Mouse (Mus musculus) CD4-positive, CD25-positive, alpha-beta regulatory T cell, adult 2 months (primary cell): Measurements from ENCODE around the gene Bdkrb2.

Experiments
- DNase-seq: peaks from one replicate; pipeline ENCODE4 v3.0.0-alpha.2; 2012; ENCODE audit warnings: low read depth, low spot score

The Bdkrb2 gene

DNA sequence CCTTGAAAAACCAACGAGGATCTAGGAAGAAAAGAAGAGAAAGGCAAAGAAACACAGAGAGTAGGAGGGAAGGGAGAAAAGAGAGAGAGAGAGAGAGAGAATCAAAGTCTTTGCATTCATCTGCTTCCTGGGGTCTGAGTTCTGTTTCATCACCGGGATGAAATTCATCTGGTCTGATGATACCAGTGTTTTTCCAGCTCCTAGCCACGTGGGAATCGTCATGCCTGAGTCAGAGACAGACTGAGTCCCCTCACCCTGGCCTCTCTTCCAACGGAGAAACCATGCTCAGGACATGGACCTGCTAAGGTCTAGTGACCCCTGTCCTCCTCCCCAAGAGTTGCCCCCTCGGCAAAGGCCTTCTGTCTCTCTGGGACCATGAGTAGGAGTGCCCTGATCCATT lies 16.5 kb upstream of the Bdkrb2 start:
- DNase-seq, result no peak

DNA sequence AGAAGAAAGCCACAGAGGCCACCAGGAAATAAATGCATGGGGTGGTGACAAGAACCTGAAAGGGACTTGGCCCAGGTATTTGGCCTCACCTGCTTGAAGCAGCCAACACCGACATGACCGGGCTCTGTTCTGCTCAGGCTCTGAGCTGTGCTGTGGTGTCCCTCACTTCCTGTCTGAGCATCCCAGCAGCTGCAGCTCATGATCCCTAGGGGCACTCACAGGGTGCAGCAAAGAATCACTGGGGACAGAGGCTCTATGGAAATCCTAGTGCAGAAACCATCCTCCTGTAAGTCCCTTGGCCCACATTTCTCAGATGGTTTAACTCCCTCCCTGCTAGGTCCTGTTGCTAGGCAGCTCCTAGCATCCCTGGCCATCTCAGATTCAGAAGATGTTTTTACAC lies 15.9 kb upstream of the Bdkrb2 start:
- no peak for DNase-seq

DNA sequence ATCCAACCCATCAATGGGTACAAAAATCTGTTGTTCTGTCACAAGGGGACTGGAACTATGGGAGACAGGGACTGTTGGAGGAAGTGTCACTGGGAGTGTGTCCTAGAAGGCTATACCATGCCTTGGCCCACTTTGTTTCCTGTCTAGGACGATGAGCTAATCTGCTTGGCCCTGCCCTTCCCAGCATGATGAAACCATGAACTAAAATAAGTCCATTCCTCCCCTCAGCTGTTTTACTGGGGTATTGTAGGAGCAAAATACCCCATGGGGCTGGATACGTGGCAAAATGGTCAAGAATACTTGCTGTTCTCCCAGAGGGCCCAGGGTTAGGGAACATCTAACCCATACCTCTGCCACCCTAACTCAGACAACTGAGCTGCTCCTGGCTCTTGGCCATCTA lies 15.0 kb upstream of the Bdkrb2 start:
- DNase-seq, result no peak

DNA sequence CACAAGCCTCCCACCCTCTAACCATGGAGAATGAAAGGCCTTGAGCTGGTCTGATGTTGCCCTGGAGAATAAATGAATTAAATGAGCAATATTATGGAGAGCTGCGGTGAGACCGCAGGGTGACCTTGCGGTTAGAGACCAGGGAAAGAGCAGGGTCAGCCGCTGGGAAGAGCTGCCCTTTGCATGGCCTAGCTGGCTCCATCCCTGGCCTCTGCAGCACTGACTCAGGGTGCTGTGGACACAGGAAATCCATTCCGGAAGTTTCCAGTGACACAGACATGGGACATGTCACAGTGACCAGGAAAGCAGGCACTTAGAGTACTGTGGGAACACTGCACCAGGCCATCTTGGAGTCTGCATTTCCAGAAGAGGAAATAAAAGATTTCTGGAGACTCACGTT lies 14.1 kb upstream of the Bdkrb2 start:
- no peak for DNase-seq

DNA sequence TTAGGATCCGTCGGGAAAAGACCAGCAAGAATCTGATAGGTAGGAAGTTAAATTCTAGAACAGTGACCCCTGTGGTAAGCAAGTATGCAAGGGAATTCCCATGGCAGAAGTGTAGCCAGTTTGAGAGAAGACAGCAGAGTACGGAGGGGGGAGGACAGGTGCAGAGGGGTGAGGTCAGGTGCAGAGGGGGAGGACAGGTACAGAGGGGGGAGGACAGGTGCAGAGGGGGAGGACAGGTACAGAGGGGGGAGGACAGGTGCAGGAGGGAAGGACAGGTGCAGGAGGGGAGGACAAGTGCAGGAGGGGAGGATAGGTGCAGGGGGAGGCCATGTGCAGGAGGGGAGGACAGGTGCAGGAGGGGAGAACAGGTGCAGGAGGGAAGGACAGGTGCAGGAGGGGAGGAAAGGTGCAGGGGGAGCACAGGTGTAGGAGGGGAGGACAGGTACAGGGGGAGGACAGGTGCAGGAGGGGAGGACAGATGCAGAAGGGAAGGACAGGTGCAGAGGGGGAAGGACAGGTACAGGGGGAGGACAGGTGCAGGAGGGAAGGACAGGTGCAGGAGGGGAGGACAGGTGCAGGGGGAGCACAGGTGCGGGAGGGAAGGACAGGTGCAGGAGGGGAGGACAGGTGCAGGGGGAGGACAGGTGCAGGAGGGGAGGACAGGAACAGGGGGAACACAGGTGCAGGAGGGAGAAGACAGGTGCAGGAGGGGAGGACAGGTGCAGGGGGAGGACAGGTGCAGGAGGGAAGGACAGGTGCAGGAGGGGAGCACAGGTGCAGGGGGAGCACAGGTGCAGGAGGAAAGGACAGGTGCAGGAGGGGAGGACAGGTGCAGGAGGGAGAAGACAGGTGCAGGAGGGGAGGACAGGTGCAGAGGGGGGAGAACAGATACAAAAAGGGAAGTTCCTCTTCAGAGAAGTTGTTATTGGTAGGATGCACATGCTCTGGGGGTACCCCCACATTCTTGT lies 12.9 kb upstream of the Bdkrb2 start:
- DNase-seq, result no peak

DNA sequence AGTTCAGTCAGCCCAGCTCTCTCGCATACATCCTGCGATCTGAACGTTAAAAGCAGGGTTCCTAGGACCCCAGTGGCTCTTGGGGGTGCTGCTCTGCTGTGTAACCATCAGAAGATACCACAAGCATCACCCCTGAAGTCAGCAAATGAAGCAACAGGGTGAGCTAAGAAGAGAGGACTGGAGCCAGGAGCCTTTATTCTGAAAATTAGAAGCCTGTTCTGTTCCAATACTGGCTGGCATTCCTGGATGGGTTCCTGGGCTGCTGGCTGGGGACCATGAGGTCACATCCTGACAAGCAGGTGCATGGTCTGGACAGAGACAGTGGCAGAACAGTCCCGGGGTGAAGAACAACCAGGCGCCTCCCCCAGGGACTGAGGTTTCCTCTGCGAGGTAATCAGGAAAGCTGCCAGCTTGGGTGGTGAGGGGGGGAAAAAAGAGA lies 11.5 kb upstream of the Bdkrb2 start:
- DNase-seq, result no peak

DNA sequence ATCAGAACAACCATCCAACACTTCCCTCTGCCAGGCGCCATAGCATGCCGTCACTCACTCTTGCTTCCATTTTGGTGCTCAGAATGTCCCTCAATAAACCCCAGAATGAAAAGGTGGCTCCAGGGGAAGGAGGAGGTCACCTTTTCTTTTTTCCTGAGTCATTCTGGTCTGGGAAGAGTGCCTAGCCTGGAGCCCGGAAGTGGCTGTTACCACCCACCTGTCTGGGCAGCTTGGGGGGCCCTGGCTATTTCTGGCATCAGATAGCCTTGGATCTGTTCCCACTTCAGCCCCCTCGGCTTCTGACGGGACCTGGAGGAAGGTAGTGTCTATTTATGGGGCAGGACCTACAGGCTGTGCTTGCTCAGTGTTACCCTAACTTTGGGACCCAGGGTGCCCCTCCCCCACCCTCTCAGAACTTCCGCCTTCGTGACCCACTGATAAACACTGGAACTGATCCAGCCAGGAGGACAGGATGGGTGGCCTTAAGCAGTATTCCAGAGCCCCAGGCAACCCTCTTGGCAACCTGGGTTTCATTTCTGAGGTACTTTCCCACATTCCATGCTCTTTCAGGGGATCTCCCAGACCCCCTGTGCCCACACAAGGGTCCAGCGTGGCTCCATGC lies 8.8 kb upstream of the Bdkrb2 start:
- DNase-seq, result no peak

DNA sequence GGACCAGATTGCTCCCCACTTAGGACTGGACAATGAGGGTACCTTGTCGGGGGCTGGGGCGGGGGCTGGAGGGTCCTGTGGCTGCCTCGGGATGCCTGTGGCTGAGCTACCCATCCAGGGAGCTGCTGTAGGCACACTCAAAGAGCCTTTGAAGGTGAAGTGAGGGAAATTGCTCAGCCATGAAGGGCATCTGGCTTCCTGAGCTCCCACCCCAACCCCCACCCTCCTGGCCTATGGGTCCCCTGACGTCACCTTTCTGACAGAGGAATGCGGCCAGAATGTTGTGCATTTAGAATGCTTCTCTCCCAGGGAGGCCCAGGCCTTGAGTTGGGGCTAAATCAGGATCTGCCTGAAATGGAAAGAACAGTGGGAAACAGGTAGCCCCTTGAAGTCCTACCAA lies 7.9 kb upstream of the Bdkrb2 start:
- DNase-seq, result no peak

DNA sequence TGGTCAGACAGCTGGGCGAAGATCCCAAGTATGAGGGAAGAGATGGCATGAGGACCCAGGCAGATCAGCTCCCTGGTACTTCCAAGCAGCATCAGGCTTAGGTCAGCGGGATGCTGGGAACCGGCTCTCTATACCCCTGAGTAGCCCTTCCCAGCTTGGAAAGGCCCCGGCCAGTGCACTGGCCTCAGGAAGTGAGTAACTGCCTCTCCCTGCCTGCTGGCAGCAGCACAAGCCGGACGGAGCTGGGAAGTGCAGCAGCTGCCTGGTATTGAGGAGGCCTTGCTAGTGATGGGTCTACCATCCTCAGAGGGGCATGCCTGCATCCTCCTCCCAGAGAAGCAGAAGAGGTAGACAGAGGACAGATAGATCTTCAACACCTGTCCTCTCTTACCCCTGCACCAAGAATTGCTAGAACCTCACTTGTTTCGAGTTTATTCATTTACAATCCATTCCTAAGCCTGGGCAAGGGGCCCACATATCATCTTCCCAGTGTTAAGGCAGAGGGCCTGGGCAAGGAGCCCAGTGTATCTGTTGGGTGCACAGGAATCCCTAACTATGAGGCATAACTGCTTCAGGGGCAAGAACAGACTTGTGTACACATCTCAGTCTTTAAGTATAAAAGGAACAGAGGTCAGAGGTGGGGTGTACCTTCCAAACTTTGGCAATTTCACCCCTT lies 5.6 kb upstream of the Bdkrb2 start:
- DNase-seq, result no peak

DNA sequence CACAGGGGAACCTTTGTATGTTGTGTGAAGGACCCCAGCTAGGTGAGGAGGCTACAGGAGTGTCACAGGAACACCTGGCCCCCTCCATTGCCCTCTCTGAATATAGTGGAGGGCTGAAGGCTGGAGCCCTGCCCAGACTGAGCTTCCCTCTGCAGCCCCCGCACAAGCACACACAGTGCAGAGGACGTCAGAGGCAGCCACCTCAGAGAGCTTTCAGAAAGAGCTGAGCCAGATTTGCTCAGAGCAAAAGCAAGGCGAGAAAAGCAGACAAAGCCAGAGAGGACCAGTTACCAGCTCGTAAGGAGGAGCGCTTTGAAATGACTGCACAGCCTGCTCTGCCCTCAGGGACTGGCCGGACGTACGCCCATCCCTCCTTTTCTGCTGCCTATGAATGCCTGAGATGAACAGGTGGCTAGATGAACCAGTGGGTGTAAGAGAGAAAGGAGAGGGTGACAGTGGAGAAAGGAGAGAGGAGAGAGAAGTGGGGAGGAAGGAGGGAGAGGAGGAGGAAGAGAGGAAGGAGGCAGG lies 2.0 kb upstream of the Bdkrb2 start:
- DNase-seq, result no peak

DNA sequence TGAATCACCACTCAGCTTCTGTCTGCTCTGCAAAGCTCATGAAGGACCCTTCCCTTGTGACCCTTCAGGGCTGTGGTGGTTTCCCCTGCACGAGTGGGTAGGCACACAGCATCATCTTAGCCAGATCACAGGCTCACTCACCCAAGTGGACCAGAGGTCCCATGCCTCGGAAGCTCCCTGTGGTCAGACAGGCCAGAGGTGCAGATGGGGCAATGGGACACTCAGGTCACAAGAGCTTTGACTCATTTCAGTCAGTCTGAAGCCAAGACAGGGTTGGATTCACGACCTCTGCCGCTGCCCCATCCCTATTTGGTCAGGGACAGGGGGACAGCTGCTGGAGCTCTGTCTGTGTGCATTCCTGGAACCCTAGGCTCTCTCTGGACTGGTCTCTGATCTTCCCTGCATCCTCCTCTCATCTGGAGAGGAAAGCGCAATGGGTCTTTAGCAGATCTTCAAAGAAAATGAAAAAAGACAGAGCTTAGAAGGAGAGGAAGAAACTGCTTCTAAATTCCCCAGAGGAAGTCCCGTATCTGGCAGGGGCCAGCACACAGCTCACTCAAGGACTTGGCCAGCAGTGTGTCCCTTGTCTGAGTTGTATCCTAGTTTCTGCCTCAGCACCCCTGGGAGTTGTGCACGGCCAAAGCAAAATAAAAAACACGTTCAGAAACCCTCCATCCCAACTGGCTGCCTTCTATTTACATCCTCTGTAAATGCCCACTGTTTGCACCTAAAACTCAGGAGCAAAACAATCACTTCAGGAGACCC lies 788 bp upstream of the Bdkrb2 start:
- no peak for DNase-seq

DNA sequence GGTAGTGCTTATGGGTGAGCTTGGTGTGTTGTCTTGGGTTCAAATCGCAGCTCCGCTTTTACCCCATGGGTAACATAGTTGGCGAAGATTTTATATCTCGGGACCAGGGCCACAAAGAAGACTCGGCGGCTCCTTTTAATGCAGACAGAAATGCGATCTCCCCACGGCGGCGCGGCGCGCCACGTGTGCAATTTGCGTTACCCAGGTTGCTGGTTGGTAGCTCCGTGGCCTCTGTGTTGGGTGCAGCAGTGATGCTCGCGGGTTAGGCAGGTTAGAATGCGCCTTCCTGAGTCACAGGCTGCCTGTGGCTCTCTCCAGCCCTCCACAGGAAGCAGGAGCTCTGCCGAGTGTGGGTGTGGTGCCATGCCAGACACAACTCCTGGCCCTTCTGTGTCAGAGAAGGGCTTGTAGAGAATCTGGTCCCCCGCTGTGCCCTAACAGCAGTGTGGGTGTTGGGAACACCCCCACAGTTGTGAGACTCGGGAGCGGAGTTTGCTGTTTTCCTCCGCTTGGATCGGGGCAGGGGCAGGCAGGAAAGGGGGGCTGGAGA lies 775 bp downstream of the Bdkrb2 start:
- no peak for DNase-seq

DNA sequence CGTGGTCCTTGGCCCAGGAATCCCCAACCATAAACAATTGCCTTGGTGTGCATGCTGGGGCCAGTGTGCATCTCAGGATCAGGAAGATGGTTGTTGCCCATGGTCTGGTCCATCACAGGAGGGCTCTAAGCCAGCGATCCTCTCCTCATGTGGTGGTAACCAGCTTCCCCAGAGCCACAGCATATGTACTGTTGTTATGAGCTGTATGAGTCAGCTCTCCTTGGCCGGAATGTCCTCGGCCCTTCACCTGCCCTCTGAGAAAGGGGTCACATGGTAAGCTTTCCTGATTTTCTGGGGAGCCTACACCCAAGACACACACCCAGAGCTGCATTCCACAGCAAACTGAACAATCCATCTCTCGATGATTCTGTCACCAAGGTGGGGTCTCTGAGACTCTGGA lies 2.2 kb downstream of the Bdkrb2 start:
- DNase-seq, result no peak

DNA sequence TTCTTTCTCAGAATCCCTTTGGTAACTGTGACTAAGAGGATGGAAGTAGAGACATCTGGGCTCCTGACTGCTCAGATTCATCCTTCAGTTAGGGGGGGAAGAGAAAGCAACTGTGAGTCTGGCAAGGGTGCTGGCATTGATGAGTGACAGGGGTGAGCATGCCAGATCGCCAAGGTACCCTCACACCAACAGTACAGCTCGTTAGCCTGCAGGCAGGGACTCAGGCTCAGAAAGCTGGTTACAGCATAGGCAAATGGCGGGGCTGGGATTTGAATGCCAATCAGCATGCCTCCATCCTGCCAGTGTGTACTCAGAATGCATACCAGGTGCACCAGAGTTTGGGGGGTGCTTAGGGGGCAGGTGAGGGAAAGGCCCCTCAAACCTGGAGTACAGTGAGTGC lies 8.8 kb downstream of the Bdkrb2 start:
- no peak for DNase-seq

DNA sequence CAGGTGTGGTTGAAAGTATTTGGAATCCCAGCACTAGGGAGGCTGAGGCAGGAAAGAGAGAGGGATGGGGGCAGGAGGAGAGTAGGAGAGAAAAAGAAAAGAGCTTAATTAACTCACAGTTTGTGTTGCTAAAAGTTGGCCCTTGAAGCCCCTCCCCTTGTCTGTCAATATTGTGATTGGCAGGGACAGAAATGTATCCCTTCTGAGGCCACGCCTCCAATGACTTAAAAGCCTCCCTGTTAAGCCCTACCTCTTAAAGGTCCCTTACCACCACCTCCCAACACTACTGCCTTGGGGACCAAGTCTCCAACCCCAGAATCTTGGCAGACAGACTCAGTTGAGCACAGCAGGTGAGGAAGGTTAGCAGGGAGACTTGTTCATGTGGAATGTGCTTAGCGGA lies 9.6 kb downstream of the Bdkrb2 start:
- no peak for DNase-seq

DNA sequence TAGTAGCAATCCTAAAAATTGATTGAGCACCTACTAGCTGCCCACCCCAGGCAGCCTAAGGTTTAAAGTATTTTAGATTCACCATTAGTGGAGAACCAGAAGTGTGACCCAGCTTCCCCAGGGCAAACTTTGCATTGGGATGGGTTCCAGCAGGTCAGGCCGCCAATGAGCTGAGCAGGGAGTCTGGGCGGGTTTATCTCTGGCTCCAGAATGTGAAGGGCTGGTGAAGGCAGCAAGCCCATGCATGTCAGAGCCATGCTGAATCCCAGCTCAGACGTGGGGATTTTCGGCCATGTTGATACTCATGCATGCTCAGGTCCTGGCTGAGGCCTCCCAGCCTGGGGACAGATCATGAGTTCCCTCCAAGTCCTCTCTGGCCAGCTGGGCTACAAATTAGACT lies 11.3 kb downstream of the Bdkrb2 start:
- no peak for DNase-seq

DNA sequence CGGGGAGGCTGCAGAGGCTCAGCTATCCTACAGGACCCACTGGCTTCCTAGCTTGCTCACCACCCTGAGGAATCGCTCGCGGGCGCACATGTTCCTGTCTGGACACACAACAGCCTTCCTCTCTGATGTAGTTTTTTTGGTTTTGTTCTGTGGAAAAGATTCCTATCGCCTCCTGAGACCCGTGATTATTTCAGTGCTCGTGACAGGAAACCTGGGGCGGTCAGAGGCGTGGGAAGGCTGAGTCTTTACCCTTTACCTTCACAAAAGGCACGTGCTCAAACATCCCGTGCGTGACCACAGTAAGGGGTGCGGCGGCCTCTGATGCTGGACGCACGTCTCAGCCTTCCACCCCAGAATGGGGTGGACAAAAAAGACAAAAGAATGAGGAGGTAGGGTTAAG lies 17.5 kb downstream of the Bdkrb2 start:
- no peak for DNase-seq

DNA sequence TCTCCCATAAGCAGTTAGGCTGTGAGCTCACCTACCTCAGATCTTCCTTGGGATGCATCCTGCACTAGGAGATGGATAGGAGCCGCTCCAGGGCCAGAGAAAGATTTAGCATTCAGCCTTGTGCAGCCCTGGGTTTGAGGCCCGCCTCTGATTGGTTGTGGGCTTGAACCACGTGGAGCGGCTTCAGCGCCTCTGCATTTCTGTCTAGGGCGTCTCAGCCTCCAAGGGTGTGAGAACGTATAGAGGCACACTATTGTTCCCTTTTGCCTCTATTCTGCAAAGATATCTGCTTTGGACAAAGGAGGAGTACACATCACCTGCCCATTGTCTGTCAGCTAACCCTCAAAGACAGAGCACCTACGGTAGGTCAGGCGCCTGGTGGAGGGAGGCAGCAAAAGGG lies 19.5 kb downstream of the Bdkrb2 start:
- DNase-seq, result no peak

DNA sequence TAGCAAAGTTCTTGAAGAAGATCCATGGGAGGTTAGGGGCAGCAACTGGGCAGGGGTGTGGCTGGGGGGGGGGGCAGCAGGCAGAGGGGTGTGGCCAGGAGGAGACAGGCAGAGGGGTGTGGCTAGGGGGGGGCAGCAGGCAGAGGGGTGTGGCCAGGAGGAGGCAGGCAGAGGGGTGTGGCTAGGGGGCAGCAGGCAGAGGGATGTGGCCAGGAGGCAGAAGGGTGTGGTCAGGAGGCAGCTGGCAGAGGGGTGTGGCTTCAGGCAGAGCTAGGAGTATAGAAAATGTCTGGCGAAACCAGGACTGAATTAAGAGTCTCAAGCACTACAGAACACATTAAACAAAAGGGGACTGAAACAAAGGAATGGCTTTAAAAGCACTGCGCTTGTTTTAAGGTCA lies 20.5 kb downstream of the Bdkrb2 start:
- DNase-seq, result peak; percentile 8

DNA sequence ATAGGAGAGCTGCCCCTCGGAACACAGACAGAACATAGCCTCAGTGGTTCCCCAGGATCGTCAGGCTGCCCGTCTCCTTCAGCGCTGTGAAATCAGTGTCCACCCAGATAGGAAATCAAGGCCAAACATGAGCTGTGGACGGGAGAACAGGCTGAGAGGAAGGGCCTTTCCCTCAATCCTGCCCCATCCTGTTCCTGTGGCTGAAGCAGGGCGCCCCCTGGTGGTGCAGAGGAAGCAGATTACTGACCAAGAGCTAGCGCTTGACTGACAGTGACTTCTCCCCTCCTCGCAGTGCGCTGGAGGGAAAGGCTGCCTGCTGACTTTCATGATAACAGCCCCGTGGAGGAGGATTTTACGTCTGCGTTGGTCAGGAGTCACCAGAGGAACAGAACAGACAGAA lies 21.8 kb downstream of the Bdkrb2 start:
- DNase-seq, result peak; percentile 63

DNA sequence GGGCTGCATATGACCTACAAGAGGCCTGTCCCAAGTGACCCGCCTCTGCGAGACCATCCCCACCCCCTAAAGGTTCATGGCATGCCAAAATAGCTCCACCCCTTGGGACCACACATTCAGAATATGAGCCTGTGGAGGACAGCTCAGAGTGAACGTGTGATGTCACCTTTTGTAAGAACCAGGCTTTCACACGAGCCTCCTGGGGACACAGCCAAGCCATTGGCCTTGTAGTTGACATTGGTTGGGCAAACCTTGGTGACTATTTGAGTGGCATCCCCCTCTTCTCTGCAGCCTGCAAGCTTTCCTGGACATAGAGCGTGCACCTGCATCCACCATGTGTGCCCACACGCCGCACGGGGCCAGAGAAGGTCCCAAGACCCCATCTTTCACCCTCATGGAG lies 24.5 kb downstream of the Bdkrb2 start:
- DNase-seq, result no peak
